ENCODE assay signal across 16 mouse cellular contexts in genomic region chr6:119301310-119301709, GRCm38 (mm10). TPM values are rescaled to one million over a fixed set of nuclear protein-coding genes. Genes with fewer than 3 reads are reported as not detected.
"Had no signal": no experiment of that assay in that cellular context is flagged by ENCODE, and none has a peak within 500 bp of the region (broad histone marks: within the 10 kb centered on the region; RNA-seq: fewer than 3 reads in every experiment).

No protein-coding gene starts in this region.

- H3K27ac ChIP-seq: left cerebral cortex, adult 2 months; limb, embryonic 10.5 days; liver, embryonic 15.5 days; midbrain, embryonic 10.5 days; neural tube, embryonic 15.5 days; stomach, postnatal 0 days had no signal

- H3K9me3 ChIP-seq: limb, embryonic 10.5 days; liver, embryonic 15.5 days; midbrain, embryonic 10.5 days; neural tube, embryonic 15.5 days had no signal

- H3K36me3 ChIP-seq: limb, embryonic 10.5 days; liver, embryonic 15.5 days; midbrain, embryonic 10.5 days; neural tube, embryonic 15.5 days had no signal

- H3K4me2 ChIP-seq: liver, embryonic 11.5 days; liver, embryonic 15.5 days; neural tube, embryonic 15.5 days had no signal

- H3K4me3 ChIP-seq: left cerebral cortex, adult 2 months; limb, embryonic 10.5 days; liver, embryonic 15.5 days; midbrain, embryonic 10.5 days; myocyte; neural tube, embryonic 15.5 days had no signal

- H3K4me1 ChIP-seq: limb, embryonic 10.5 days; liver, embryonic 15.5 days; midbrain, embryonic 10.5 days; neural tube, embryonic 15.5 days had no signal

- ATAC-seq: lung, postnatal 0 days had no signal

- H3K27me3 ChIP-seq: liver, embryonic 15.5 days; neural tube, embryonic 15.5 days had no signal

- H3K9ac ChIP-seq: liver, embryonic 15.5 days; neural tube, embryonic 15.5 days had no signal

- DNase-seq: kidney, postnatal 10 days; kidney, postnatal 4 days; lung, adult 2 months; lung, postnatal 4 days; midbrain, embryonic 14.5 days; thymus, postnatal 4 days had no signal

RNA-seq across cellular contexts. Expression of gene Lrtm2, which starts 29.3 kb away (rescaled TPM):
- total RNA-seq: megakaryocyte, adult 5-6 weeks had no signal
- polyA plus RNA-seq: limb, embryonic 10.5 days; liver, embryonic 11.5 days had no signal
